Mouse (Mus musculus): ENCODE results near the gene Foxl2. TPM values are rescaled to one million over a fixed set of nuclear protein-coding genes. Genes with fewer than 3 reads are reported as not detected.

Gene Foxl2
- polyA plus RNA-seq (2012), result not detected in 2 replicates

- H3K9me3 ChIP-seq (ENCODE audit: control insufficient read depth, low read length), result peaks cover 7% of the 10 kb centered on the region; the same call in 1 of the 2 replicates
- H3K4me1 ChIP-seq (ENCODE audit: control insufficient read depth), result no peaks in the 10 kb centered on the region
- H3K27me3 ChIP-seq (ENCODE audit: control insufficient read depth), result peaks cover 100% of the 10 kb centered on the region
- no peak within 1 kb of the TSS for H3K4me3 ChIP-seq (replicated peaks)
- TF ChIP-seq GATA1 (IDR thresholded peaks at IDR 0.05; ENCODE audit: low read length), result no peak
- TF ChIP-seq TAL1 (IDR thresholded peaks at IDR 0.05; ENCODE audit: low read length), result no peak
- H3K36me3 ChIP-seq (ENCODE audit: control insufficient read depth), result no peaks in the 10 kb centered on the region
Measured at GRCm38 (mm10) chr9:98955103-98955715, at the start of gene Foxl2. Foxl2 (plus strand) TSS chr9:98955288.

- Histone ChIP-seq H3K36me3 (ENCODE audit: control insufficient read depth) (no peaks in the 10 kb centered on the region), H3K4me3 (replicated peaks) (no peak overlapping the region), H3K9me3 (ENCODE audit: control insufficient read depth, low read length) (0 out of 2 replicates have a peak, but pooled peaks cover 3% of the 10 kb centered on the region), H3K27me3 (ENCODE audit: control insufficient read depth) (no peaks in the 10 kb centered on the region), H3K4me1 (ENCODE audit: control insufficient read depth) (no peaks in the 10 kb centered on the region)
- TF ChIP-seq GATA1 (IDR thresholded peaks at IDR 0.05; ENCODE audit: low read length) (no peak), TAL1 (IDR thresholded peaks at IDR 0.05; ENCODE audit: low read length) (no peak)
Measured at GRCm38 (mm10) chr9:98920629-98921523, 34.2 kb upstream of the Foxl2 start.

- Histone ChIP-seq H3K9me3 (ENCODE audit: control insufficient read depth, low read length) (0 out of 2 replicates have a peak, but pooled peaks cover 3% of the 10 kb centered on the region), H3K27me3 (ENCODE audit: control insufficient read depth) (no peaks in the 10 kb centered on the region), H3K4me3 (replicated peaks) (no peak overlapping the region), H3K4me1 (ENCODE audit: control insufficient read depth) (no peaks in the 10 kb centered on the region), H3K36me3 (ENCODE audit: control insufficient read depth) (no peaks in the 10 kb centered on the region)
- TF ChIP-seq TAL1 (IDR thresholded peaks at IDR 0.05; ENCODE audit: low read length) (no peak), GATA1 (IDR thresholded peaks at IDR 0.05; ENCODE audit: low read length) (no peak)
Measured at GRCm38 (mm10) chr9:98923119-98923518, 32.0 kb upstream of the Foxl2 start.

GRCm38 (mm10) chr9:98924183-98924582 lies 30.9 kb upstream of the Foxl2 start:
- Histone ChIP-seq H3K36me3 (ENCODE audit: control insufficient read depth) (no peaks in the 10 kb centered on the region), H3K27me3 (ENCODE audit: control insufficient read depth) (no peaks in the 10 kb centered on the region), H3K4me3 (replicated peaks) (no peak overlapping the region), H3K9me3 (ENCODE audit: control insufficient read depth, low read length) (no peaks in the 10 kb centered on the region), H3K4me1 (ENCODE audit: control insufficient read depth) (no peaks in the 10 kb centered on the region)
- TF ChIP-seq TAL1 (IDR thresholded peaks at IDR 0.05; ENCODE audit: low read length) (no peak), GATA1 (IDR thresholded peaks at IDR 0.05; ENCODE audit: low read length) (no peak)

- H3K4me1 ChIP-seq (ENCODE audit: control insufficient read depth), result no peaks in the 10 kb centered on the region
- no peaks in the 10 kb centered on the region for H3K27me3 ChIP-seq (ENCODE audit: control insufficient read depth)
- H3K4me3 ChIP-seq (replicated peaks), result no peak overlapping the region
- H3K9me3 ChIP-seq (ENCODE audit: control insufficient read depth, low read length), result peaks cover 9% of the 10 kb centered on the region
- H3K36me3 ChIP-seq (ENCODE audit: control insufficient read depth), result no peaks in the 10 kb centered on the region
- no peak for TF ChIP-seq TAL1 (IDR thresholded peaks at IDR 0.05; ENCODE audit: low read length)
- no peak for TF ChIP-seq GATA1 (IDR thresholded peaks at IDR 0.05; ENCODE audit: low read length)
Measured at GRCm38 (mm10) chr9:98929496-98929895, 25.6 kb upstream of the Foxl2 start.

- TF ChIP-seq TAL1 (IDR thresholded peaks at IDR 0.05; ENCODE audit: low read length) (no peak), GATA1 (IDR thresholded peaks at IDR 0.05; ENCODE audit: low read length) (no peak)
Measured at GRCm38 (mm10) chr9:98932931-98933330, 22.2 kb upstream of the Foxl2 start.

GRCm38 (mm10) chr9:98935190-98935909 lies 19.7 kb upstream of the Foxl2 start:
- Histone ChIP-seq H3K4me3 (replicated peaks) (no peak overlapping the region), H3K4me1 (ENCODE audit: control insufficient read depth) (no peaks in the 10 kb centered on the region), H3K27me3 (ENCODE audit: control insufficient read depth) (no peaks in the 10 kb centered on the region), H3K9me3 (ENCODE audit: control insufficient read depth, low read length) (peaks cover 1% of the 10 kb centered on the region; the same call in 1 of the 2 replicates), H3K36me3 (ENCODE audit: control insufficient read depth) (no peaks in the 10 kb centered on the region)
- no peak for TF ChIP-seq TAL1 (IDR thresholded peaks at IDR 0.05; ENCODE audit: low read length)
- TF ChIP-seq GATA1 (IDR thresholded peaks at IDR 0.05; ENCODE audit: low read length), result no peak

More at GRCm38 (mm10) chr9:98932931-98933330, 22.2 kb upstream of the Foxl2 start:
- H3K4me1 ChIP-seq (ENCODE audit: control insufficient read depth), result no peaks in the 10 kb centered on the region
- H3K4me3 ChIP-seq (replicated peaks), result no peak overlapping the region
- H3K36me3 ChIP-seq (ENCODE audit: control insufficient read depth), result no peaks in the 10 kb centered on the region
- peaks cover 9% of the 10 kb centered on the region for H3K9me3 ChIP-seq (ENCODE audit: control insufficient read depth, low read length)
- H3K27me3 ChIP-seq (ENCODE audit: control insufficient read depth), result no peaks in the 10 kb centered on the region

- no peaks in the 10 kb centered on the region for H3K4me1 ChIP-seq (ENCODE audit: control insufficient read depth)
- H3K4me3 ChIP-seq (replicated peaks), result no peak overlapping the region
- no peaks in the 10 kb centered on the region; the same call in 1 of the 2 replicates for H3K27me3 ChIP-seq (ENCODE audit: control insufficient read depth)
- no peaks in the 10 kb centered on the region for H3K9me3 ChIP-seq (ENCODE audit: control insufficient read depth, low read length)
- no peak for TF ChIP-seq GATA1 (IDR thresholded peaks at IDR 0.05; ENCODE audit: low read length)
- TF ChIP-seq TAL1 (IDR thresholded peaks at IDR 0.05; ENCODE audit: low read length), result no peak
- no peaks in the 10 kb centered on the region for H3K36me3 ChIP-seq (ENCODE audit: control insufficient read depth)
Measured at GRCm38 (mm10) chr9:98939290-98939689, 15.8 kb upstream of the Foxl2 start.

Measured in erythroblast, embryonic 14.5 days (primary cell).